Mouse (Mus musculus) bone marrow macrophage, adult 2 months (primary cell): Measurements from ENCODE around the gene Elmo1. TPM values are rescaled to one million over a fixed set of nuclear protein-coding genes. Genes with fewer than 3 reads are reported as not detected.

ENCODE experiments used
- H3K27ac ChIP-seq: 2 replicates; pipeline ENCODE4 v1.5.1; 2012; ENCODE audit warnings: low read depth, low read length; ENCODE audit not compliant: insufficient read depth
- H3K4me1 ChIP-seq: 2 replicates; pipeline ENCODE4 v1.6.1; 2012; ENCODE audit warnings: low read length; ENCODE audit not compliant: control insufficient read depth, insufficient read depth
- H3K4me3 ChIP-seq: 2 replicates; pipeline ENCODE4 v1.5.1; 2012; ENCODE audit warnings: mild to moderate bottlenecking, low read length, moderate library complexity; ENCODE audit not compliant: insufficient read depth
- CTCF ChIP-seq: IDR thresholded peaks from 2 replicates; pipeline ENCODE4 v1.5.1; 2012; ENCODE audit warnings: low read depth, mild to moderate bottlenecking, low read length, moderate library complexity
- POLR2A ChIP-seq: IDR thresholded peaks from 2 replicates; pipeline ENCODE4 v1.6.1; 2012; ENCODE audit warnings: mild to moderate bottlenecking, low read depth, low read length, borderline replicate concordance
- polyA plus RNA-seq: library from polyadenylated mRNA; stranded (reverse); fragments of >200 nt; gene quantifications from 2 replicates; pipeline ENCODE4 v1.2.4, GENCODE M21; 2012; ENCODE audit not compliant: missing spikeins, insufficient read depth, insufficient read length

Gene Elmo1
- polyA plus RNA-seq, 1 experiment: 60.9 TPM

DNA sequence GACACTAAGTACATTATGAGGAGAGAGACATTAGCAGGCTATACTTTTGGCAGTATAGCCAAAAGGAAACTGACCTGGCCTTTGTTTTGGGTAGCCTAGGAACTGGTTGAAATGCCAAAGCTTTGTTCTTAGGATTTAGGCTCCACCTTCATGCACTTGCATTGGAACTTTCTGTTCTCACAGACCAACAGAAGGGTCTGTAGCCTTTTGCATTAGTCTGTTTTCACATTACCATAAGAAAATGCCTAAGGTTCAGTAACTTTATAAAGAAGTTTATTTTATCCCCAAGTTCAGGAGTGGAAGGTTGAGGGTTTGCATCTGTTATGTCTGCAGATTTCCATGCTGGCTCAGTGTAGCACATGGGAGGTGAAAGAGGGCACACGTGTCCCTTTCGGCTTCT lies 15.6 kb downstream of the Elmo1 start:
- Histone ChIP-seq H3K27ac (no peak overlapping the region), H3K4me3 (no peak overlapping the region), H3K4me1 (peaks cover 33% of the 10 kb centered on the region)
- TF ChIP-seq CTCF (no peak), POLR2A (no peak)

DNA sequence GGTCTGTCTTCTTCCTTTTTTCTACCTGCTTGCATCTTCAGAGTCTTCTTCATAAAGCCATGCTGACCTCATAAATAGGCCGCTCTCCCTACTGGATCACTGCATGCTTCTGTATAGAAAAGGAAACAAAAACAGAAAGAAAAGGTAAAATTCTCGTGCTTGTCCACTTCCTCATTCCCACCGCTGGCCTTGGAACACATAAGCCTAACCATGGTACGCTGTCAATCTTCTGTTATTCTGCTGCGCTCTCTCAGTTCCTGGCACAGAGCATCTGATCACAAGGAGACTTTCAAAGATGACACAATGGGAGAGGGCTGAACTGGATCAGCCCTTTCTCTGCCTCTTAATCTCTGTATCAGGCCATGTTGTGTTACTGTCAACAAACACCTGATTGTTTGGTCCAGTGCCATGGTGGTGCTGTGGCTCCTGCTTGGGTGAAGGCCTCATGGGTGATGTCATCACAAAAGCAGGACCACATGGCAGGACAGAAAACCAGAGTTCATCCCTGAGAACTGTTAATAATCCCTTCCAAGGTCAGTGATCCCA lies 17.6 kb downstream of the Elmo1 start:
- Histone ChIP-seq H3K27ac (no peak overlapping the region), H3K4me3 (no peak overlapping the region), H3K4me1 (peaks cover 47% of the 10 kb centered on the region)
- no peak for TF ChIP-seq POLR2A
- TF ChIP-seq CTCF: no peak

DNA sequence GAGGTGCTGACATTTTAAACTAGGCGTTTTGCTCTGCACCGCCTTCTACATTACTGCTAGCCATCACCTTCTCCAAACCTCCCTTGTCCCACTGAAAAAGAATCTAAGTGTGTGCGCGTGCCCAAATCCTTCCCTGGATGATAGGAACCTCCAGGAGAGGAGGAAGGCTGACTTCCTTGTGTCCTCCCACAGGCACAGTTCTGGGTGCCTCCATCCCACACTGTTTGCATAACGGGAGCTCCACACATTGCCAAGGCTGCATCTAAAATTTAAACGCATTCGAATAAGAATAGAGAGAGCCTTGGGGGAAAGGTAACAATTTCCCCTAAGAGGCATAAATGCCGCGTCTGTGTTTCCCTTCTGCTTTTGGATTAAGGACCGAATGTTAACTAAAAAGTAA lies 18.6 kb downstream of the Elmo1 start:
- TF ChIP-seq CTCF: no peak
- no peak for TF ChIP-seq POLR2A
- Histone ChIP-seq H3K4me1 (peaks cover 45% of the 10 kb centered on the region), H3K4me3 (no peak overlapping the region), H3K27ac (no peak overlapping the region)

DNA sequence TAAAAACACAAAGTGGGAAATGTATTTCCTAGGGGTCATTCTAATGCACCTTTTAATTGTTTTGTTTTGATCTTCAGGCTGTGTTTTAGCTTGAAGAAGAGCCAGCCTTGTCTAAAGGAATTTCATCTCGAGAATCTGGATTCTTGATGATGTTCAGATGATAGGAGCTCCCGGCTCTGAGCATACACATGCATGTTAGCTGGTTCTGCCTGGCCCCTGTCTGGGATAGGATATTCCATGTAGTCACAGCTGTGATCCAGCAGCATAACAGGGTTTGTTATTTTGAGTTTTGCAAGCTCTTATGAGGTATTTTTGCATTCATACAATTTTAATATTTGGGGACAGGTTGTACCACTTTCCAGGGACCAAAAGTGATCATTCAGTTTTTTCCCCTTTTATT lies 19.1 kb downstream of the Elmo1 start:
- no peak for TF ChIP-seq CTCF
- TF ChIP-seq POLR2A: no peak
- H3K27ac ChIP-seq: no peak overlapping the region
- H3K4me3 ChIP-seq: no peak overlapping the region
- peaks cover 50% of the 10 kb centered on the region for H3K4me1 ChIP-seq

DNA sequence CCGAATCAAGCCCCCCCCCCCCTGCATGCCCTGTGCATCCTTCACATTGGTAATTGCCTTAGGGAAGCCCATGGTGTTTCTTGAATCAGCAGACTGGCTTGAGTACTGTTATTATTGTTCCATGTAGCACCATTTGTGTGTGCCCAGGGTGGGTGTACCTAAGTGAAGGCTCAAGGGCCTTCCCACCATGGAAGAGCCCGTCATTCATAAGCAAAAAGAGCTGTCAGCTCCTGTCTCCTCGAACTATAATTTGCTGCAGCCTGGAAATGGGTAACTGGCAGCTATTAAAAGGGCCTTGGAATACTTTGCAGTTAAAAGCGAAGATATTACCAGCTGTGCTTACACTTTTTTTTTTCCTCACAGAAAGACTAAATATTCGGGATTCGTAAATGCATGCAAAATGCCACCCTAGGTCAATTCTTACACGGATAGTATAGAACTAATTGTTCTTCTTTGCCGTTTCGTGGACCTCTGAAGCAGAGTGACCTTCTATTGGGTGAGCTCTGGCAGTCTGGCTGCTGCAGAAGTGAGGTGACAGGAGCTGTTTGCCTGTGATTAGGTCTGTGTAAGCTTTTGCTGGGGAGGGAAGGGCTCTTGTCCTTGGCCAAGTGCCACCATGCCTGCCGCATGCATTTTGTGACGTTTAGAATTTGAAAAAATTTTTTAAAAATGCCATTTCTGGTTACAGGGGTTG lies 19.7 kb downstream of the Elmo1 start:
- no peak overlapping the region for H3K4me3 ChIP-seq
- no peak overlapping the region for H3K27ac ChIP-seq
- H3K4me1 ChIP-seq: peaks cover 52% of the 10 kb centered on the region
- TF ChIP-seq POLR2A: no peak
- TF ChIP-seq CTCF: no peak

DNA sequence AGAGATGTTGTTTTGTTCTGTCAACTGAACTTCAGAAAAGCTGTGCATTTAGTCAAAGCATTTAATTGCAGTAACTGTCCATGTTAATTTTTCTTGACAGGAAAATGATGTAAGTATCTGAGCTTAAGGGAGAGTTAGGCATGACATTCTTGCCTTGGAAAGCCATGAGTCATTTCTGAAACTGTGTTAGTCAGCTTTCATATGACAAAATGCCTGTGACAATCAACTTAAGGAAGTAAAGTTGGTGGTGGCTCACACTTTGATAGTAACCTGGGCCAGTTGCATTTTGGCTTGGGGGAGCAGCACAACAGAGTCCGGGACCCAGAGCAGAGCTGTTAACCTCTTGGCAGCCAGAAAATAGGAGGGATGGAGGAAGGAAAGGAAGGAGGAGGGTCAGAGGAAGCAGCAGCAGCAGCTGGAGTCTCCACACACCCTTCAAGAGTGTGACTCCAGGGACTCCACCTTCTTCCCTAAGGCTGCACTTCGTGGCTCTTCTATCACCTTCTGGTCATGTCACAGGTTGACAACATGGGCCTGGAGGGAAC lies 20.9 kb downstream of the Elmo1 start:
- peaks cover 62% of the 10 kb centered on the region for H3K4me1 ChIP-seq
- TF ChIP-seq CTCF (no peak), POLR2A (no peak)
- peak overlapping the region; percentile 8; the same call in 1 of the 2 replicates for H3K4me3 ChIP-seq
- peak overlapping the region; percentile 46 for H3K27ac ChIP-seq

DNA sequence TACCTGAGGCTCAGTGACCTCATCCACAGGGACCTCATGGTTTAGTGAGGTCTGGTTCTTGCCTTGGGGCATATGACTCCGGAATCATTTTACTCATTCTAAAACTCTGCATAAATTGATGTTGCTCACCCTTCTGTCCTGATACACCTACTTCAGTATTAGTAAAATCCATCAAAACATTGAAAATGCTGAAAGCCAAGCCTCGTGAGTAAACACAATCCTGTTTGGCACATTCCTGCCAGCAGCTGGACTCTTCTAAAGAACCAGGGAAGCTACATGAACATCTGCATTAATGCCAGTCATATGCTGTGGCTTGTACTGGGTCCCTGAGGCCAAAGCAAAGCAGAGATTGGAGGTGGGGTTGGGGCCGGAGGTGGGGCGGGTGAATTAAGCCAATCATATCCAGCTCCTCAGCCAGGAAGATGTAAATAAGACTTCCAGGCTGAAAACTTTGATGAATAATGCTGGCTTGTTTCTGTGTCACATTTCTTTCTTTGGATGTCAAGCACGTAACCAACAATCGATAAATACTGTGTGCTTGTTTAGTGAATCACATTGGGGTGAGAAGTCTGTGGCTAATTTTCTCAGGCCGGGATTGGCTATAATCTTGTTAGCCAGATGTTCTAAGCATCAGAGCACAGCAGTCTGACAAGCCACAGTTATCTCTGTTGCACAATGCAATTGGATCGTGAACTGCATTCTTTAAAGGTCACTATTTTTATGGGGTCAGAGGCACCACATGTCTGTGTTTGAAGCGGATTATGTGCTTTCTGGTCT lies 24.9 kb downstream of the Elmo1 start:
- Histone ChIP-seq H3K4me1 (peaks cover 65% of the 10 kb centered on the region), H3K4me3 (no peak overlapping the region), H3K27ac (no peak overlapping the region)
- no peak for TF ChIP-seq CTCF
- no peak for TF ChIP-seq POLR2A

DNA sequence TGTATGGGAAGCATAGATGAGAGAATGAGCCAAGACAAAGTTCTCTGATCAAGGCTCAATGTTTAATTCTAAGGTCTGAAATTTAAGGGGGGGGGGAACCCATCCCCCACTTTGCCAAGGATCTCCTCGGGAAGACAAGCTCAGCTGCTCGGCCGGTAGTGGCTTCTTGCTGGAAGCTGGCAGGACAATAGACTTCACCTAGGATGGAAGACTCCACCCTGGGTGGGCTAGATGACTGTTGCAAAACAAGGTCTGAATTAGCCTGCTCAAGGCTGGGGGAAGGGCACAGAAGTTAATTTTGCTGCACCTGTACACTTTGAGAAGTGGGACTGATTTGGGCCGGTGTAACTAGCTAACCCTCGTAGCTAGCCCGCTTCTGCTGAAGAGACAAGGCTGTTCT lies 25.6 kb downstream of the Elmo1 start:
- Histone ChIP-seq H3K4me1 (peaks cover 65% of the 10 kb centered on the region), H3K4me3 (no peak overlapping the region), H3K27ac (no peak overlapping the region)
- TF ChIP-seq POLR2A (no peak), CTCF (no peak)

DNA sequence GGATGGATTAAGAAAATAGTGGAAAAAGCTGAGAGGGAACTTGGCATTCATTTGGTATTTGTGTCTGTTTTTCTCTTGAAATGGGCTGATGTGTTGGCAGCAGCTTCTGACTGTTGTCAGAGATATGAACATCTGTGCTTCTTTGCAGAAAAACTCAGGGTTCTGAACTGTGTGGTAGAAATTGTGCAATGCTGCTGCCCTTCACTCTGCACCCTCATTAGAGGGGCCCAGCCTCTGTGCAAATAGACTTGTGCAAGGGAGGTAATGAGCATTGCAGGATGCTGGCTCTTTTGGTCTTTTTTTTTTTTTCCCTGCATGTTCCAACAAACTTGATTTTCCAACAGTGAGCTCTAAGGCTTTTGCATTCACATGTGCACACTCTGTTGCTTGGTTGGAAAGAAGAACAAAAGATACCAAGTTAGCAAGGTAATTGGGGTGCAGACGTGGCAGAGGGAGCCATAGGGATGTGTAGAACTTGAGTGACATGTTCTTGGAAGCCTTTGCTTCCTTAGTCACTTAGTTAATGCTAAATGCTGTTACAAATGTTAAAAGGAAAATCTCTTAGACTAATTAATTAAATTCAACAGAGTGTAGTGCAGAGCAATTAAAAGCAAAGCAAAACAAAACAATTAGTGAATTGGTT lies 26.6 kb downstream of the Elmo1 start:
- TF ChIP-seq CTCF (no peak), POLR2A (no peak)
- Histone ChIP-seq H3K4me1 (peaks cover 67% of the 10 kb centered on the region), H3K4me3 (no peak overlapping the region), H3K27ac (peak overlapping the region; percentile 26)

DNA sequence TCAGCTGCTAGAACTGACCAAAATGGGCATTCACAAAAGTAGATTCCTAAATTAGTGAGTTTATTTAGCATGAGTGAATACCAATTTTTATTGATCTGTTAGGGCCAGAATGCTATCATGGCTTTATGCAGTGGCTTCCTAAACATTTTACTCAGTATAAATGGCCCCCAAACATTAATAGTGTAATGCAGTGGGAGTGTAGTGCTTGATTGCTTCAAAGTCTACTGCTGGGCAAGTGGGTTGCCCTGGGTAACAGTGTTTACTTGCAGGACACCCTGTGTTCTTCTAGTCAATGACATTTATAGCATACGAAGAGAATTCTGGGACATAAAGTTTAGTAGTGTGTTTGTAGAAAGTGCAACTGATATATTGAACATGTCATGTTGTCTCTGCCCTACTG lies 27.3 kb downstream of the Elmo1 start:
- H3K4me1 ChIP-seq: peaks cover 61% of the 10 kb centered on the region
- no peak overlapping the region for H3K27ac ChIP-seq
- no peak for TF ChIP-seq POLR2A
- TF ChIP-seq CTCF: no peak
- H3K4me3 ChIP-seq: no peak overlapping the region
